ENCODE assay signal across 18 mouse cellular contexts in genomic region chr5:53524831-53525230, GRCm38 (mm10). TPM values are rescaled to one million over a fixed set of nuclear protein-coding genes. Genes with fewer than 3 reads are reported as not detected.
DNase-seq lines count a peak whose midpoint lies in the region; ATAC-seq and TF ChIP-seq lines count a peak whose summit lies in the region.
"Had no signal": no experiment of that assay in that cellular context is flagged by ENCODE, and none has a peak within 500 bp of the region (broad histone marks: within the 10 kb centered on the region; RNA-seq: fewer than 3 reads in every experiment).

No protein-coding gene starts in this region.

- no peak for TF ChIP-seq RAD21 in CH12.LX (IDR thresholded peaks at IDR 0.05; ENCODE audit: low read depth, low read length)

- peaks cover 44% of the 10 kb centered on the region for H3K4me1 ChIP-seq in hindbrain, embryonic 10.5 days (replicated peaks)
- H3K4me1 ChIP-seq in hindbrain, embryonic 11.5 days (replicated peaks; ENCODE audit: control insufficient read depth, insufficient read depth, low read length) = peaks cover 4% of the 10 kb centered on the region; the same call in 1 of the 2 replicates
- H3K4me1 ChIP-seq in CH12.LX (ENCODE audit: control insufficient read depth in 1 of 2, insufficient read depth in 2 of 2) (peaks cover 8 to 52% of the 10 kb centered on the region in 2 experiments), ES-E14 (ENCODE audit: control insufficient read depth in 2 of 2, insufficient read depth in 2 of 2, low read length in 2 of 2, poor library complexity in 1 of 2) (peaks cover 0 to 7% of the 10 kb centered on the region in 2 experiments)
- H3K4me1 ChIP-seq: embryonic facial prominence, embryonic 12.5 days had no signal

- TF ChIP-seq POLR2A in CH12.LX (IDR thresholded peaks at IDR 0.05; ENCODE audit: low read depth, low read length) = no peak
- TF ChIP-seq POLR2A in brain, embryonic 14.5 days (IDR thresholded peaks at IDR 0.05; ENCODE audit: borderline replicate concordance, extremely low read depth, insufficient read depth, insufficient read length, poor library complexity, severe bottlenecking) = no peak

- dilution Hi-C loops in CH12.LX (cut with MboI; ENCODE audit: extremely low pct_ligation_motif_present, extremely low pct_unique_long_range_greater_than_20kb, low sequenced_read_pairs) = no loop called here

- H3K79me2 ChIP-seq in CH12.LX (replicated peaks; ENCODE audit: control insufficient read depth, extremely low read depth, insufficient read depth, poor library complexity, severe bottlenecking) = no peaks in the 10 kb centered on the region

- TF ChIP-seq CTCF in CH12.LX (conservative IDR thresholded peaks at IDR 0.05 in 1 of 2, IDR thresholded peaks at IDR 0.05 in 1 of 2; ENCODE audit: low read depth in 2 of 2, low read length in 2 of 2) = no peak
- TF ChIP-seq CTCF in brain, embryonic 14.5 days (IDR thresholded peaks at IDR 0.05; ENCODE audit: borderline replicate concordance, extremely low read depth, insufficient read depth, insufficient read length) = no peak

- H3K4me3 ChIP-seq in hindbrain, embryonic 10.5 days = no peak overlapping the region
- no peak overlapping the region for H3K4me3 ChIP-seq in hindbrain, embryonic 11.5 days (ENCODE audit: low read depth, low read length)
- H3K4me3 ChIP-seq in CH12.LX (replicated peaks in 1 of 3; ENCODE audit: low read depth in 2 of 3, low read length in 2 of 3, poor library complexity in 1 of 3) (no peak overlapping the region), ES-E14 (ENCODE audit: insufficient read depth in 1 of 2, low read depth in 1 of 2, low read length in 2 of 2, poor library complexity in 1 of 2, severe bottlenecking in 1 of 2) (no peak overlapping the region)
- H3K4me3 ChIP-seq: embryonic facial prominence, embryonic 12.5 days; forebrain, embryonic 12.5 days; heart, embryonic 12.5 days; hindbrain, embryonic 15.5 days had no signal

- DNase-seq in hindbrain, embryonic 10.5 days (ENCODE audit: low spot score) = no peak
- no peak for DNase-seq in hindbrain, embryonic 11.5 days (ENCODE audit: low spot score)
- DNase-seq in CH12.LX (ENCODE audit: extremely low read depth) = no peak
- no peak for DNase-seq in ES-E14 (ENCODE audit: low read depth, low spot score)
- peak; percentile 20 for DNase-seq in brain, embryonic 14.5 days (ENCODE audit: low read depth)
- no peak for DNase-seq in heart, postnatal 10 days
- no peak for DNase-seq in layer of hippocampus, adult 11-12 months (ENCODE audit: low spot score)
- DNase-seq in frontal cortex, postnatal 36 days (ENCODE audit: low spot score in 2 of 2) = no peak
- DNase-seq: adrenal gland, postnatal 10 days; gastrocnemius, adult 2 months; heart, postnatal 36 days; kidney, adult 2 months had no signal

- H3K27ac ChIP-seq in hindbrain, embryonic 10.5 days = peak overlapping the region; percentile 86; the same call in 1 of the 2 replicates
- H3K27ac ChIP-seq in hindbrain, embryonic 11.5 days (ENCODE audit: low read depth, low read length) = no peak overlapping the region
- H3K27ac ChIP-seq in CH12.LX (ENCODE audit: insufficient read depth, low read depth) = peak overlapping the region; percentile 50
- H3K27ac ChIP-seq in ES-E14 (ENCODE audit: insufficient read depth, low read depth, low read length, poor library complexity, severe bottlenecking) = no peak overlapping the region
- H3K27ac ChIP-seq: embryonic facial prominence, embryonic 12.5 days had no signal

- no peaks in the 10 kb centered on the region for H3K36me3 ChIP-seq in hindbrain, embryonic 10.5 days
- H3K36me3 ChIP-seq in hindbrain, embryonic 11.5 days (ENCODE audit: control insufficient read depth, insufficient read depth, low read length) = no peaks in the 10 kb centered on the region
- H3K36me3 ChIP-seq in CH12.LX (replicated peaks in 1 of 2; ENCODE audit: control insufficient read depth in 1 of 2, insufficient read depth in 1 of 2, low read length in 1 of 2) (no peaks in the 10 kb centered on the region), ES-E14 (ENCODE audit: control insufficient read depth, insufficient read depth, low read length, poor library complexity, severe bottlenecking) (no peaks in the 10 kb centered on the region)
- H3K36me3 ChIP-seq: embryonic facial prominence, embryonic 12.5 days; forebrain, embryonic 12.5 days; heart, embryonic 12.5 days; hindbrain, embryonic 15.5 days had no signal

- WGBS in hindbrain, embryonic 10.5 days = 49% methylated on average over 5 of the region's 5 CpGs
- 58% methylated on average over 5 of the region's 5 CpGs for WGBS in hindbrain, embryonic 11.5 days

- H3K9me3 ChIP-seq in hindbrain, embryonic 10.5 days = no peaks in the 10 kb centered on the region
- no peaks in the 10 kb centered on the region for H3K9me3 ChIP-seq in hindbrain, embryonic 11.5 days (ENCODE audit: control insufficient read depth, low read length)
- H3K9me3 ChIP-seq in CH12.LX (replicated peaks; ENCODE audit: low read length) (no peaks in the 10 kb centered on the region), ES-E14 (ENCODE audit: control insufficient read depth, insufficient read depth, low read depth, low read length) (no peaks in the 10 kb centered on the region)
- H3K9me3 ChIP-seq: embryonic facial prominence, embryonic 12.5 days; forebrain, embryonic 12.5 days; heart, embryonic 12.5 days; hindbrain, embryonic 15.5 days had no signal

- no peak for ATAC-seq in hindbrain, embryonic 11.5 days (ENCODE audit: low FRiP score)
- ATAC-seq: intestine, embryonic 16.5 days; Patski had no signal

- in situ Hi-C loops in CH12.LX (cut with MboI; ENCODE audit: low pct_ligation_motif_present, low pct_unique_long_range_greater_than_20kb, low sequenced_read_pairs) = loop anchor here (5.0 to 10.0 kb wide), 2 partner anchors 67 to 120 kb away; no protein-coding TSS in a partner anchor
- in situ Hi-C loops in ES-E14 (cut with MboI; ENCODE audit: low sequenced_read_pairs in 2 of 2, unreplicated experiment in 2 of 2) = no loop called here

- H3K27me3 ChIP-seq in hindbrain, embryonic 10.5 days (ENCODE audit: insufficient read depth, poor library complexity, severe bottlenecking) = no peaks in the 10 kb centered on the region
- H3K27me3 ChIP-seq in hindbrain, embryonic 11.5 days (ENCODE audit: control insufficient read depth, insufficient read depth, low read length) = no peaks in the 10 kb centered on the region
- no peaks in the 10 kb centered on the region for H3K27me3 ChIP-seq in CH12.LX (replicated peaks)
- H3K27me3 ChIP-seq: embryonic facial prominence, embryonic 12.5 days; forebrain, embryonic 12.5 days; hindbrain, embryonic 15.5 days; Patski had no signal

- no peak overlapping the region for H3K9ac ChIP-seq in hindbrain, embryonic 11.5 days (ENCODE audit: low read depth, low read length)
- 0 out of 2 replicates have a peak overlapping the region, but pooled peaks have one; percentile 6 for H3K9ac ChIP-seq in CH12.LX (ENCODE audit: insufficient read depth, low read depth)
- H3K9ac ChIP-seq in ES-E14 (ENCODE audit: insufficient read depth, low read depth, low read length, poor library complexity, severe bottlenecking) = no peak overlapping the region
- H3K9ac ChIP-seq: embryonic facial prominence, embryonic 12.5 days; forebrain, embryonic 12.5 days; heart, embryonic 12.5 days; hindbrain, embryonic 15.5 days had no signal

- TF ChIP-seq EP300 in CH12.LX (IDR thresholded peaks at IDR 0.05; ENCODE audit: low read length) = no peak

- no peak overlapping the region for H3K4me2 ChIP-seq in hindbrain, embryonic 11.5 days (replicated peaks; ENCODE audit: low read depth, low read length)
- no peak overlapping the region for H3K4me2 ChIP-seq in CH12.LX (ENCODE audit: insufficient read depth, low read depth, poor library complexity, severe bottlenecking)
- H3K4me2 ChIP-seq: embryonic facial prominence, embryonic 12.5 days; heart, embryonic 12.5 days had no signal

- intact Hi-C loops in heart, postnatal 10 days (cut with DNase I) = no loop called here

TF ChIP-seq in CH12.LX, 34 proteins besides CTCF, POLR2A, EP300 and RAD21 (continues in another document):
- TF ChIP-seq TBP (conservative IDR thresholded peaks at IDR 0.05; ENCODE audit: low read depth, low read length) = no peak
- no peak for TF ChIP-seq NELFE (IDR thresholded peaks at IDR 0.05; ENCODE audit: low read depth, low read length)
- no peak for TF ChIP-seq NRF1 (IDR thresholded peaks at IDR 0.05; ENCODE audit: low read depth, low read length)
- TF ChIP-seq UBTF (IDR thresholded peaks at IDR 0.05; ENCODE audit: low read depth, low read length) = no peak
- no peak for TF ChIP-seq CHD2 (IDR thresholded peaks at IDR 0.05; ENCODE audit: low read length)
- no peak for TF ChIP-seq IRF4 (IDR thresholded peaks at IDR 0.05; ENCODE audit: low read depth, low read length)
- TF ChIP-seq MAFK (IDR thresholded peaks at IDR 0.05; ENCODE audit: insufficient replicate concordance, low read length) = no peak
- no peak for TF ChIP-seq TCF12 (IDR thresholded peaks at IDR 0.05; ENCODE audit: low read depth, low read length)
- TF ChIP-seq SIN3A (IDR thresholded peaks at IDR 0.05; ENCODE audit: low read length) = no peak
- TF ChIP-seq KAT2A (IDR thresholded peaks at IDR 0.05; ENCODE audit: insufficient replicate concordance, low read length) = no peak

TF ChIP-seq in ES-E14, 5 proteins besides CTCF, POLR2A, EP300 and RAD21:
- TF ChIP-seq CHD2 (IDR thresholded peaks at IDR 0.05; ENCODE audit: low read depth, low read length) (no peak), ZNF384 (IDR thresholded peaks at IDR 0.05; ENCODE audit: low read depth, low read length) (peak; percentile 61; the same call in 1 of the 2 replicates)

RNA-seq across cellular contexts. Expression of gene Rbpj, which starts 58.9 kb away (rescaled TPM):
- 38.0 and 40.9 TPM in 2 replicates for polyA plus RNA-seq in hindbrain, embryonic 10.5 days (2016; fragmentation: Nextera tagmentation; extraction: Ambion mirVana)
- polyA plus RNA-seq in hindbrain, embryonic 11.5 days (2014; fragmentation: Nextera tagmentation; extraction: Ambion mirVana) = 56.1 and 65.0 TPM in 2 replicates
- total RNA-seq in CH12.LX (2012; rRNA removed) (34.4 and 40.5 TPM in 2 replicates), CH12.LX (2014; rRNA removed) (62.8 and 65.0 TPM in 2 replicates), ES-E14 (2012; rRNA removed) (159 and 188 TPM in 2 replicates)
- 58.3 and 61.3 TPM in 2 replicates for polyA plus RNA-seq in CH12.LX (2012; ENCODE audit: insufficient read length, low read depth)
- polyA plus RNA-seq in brain, embryonic 14.5 days (2012; rRNA removed) = 59.4 and 62.6 TPM in 2 replicates
- 10 to 100 TPM; 34.9 to 36.4 TPM for total RNA-seq in heart, postnatal 10 days (2021)

Comparison
In these comparisons a context has a peak if more than half of its experiments do, and no peak if none do; other contexts are left out.
1. H3K27ac ChIP-seq: peak in hindbrain, embryonic 10.5 days (single experiment) and CH12.LX (single experiment); none in hindbrain, embryonic 11.5 days (single experiment) and ES-E14 (single experiment).